Mouse (Mus musculus) myocyte (in vitro differentiated cells): ENCODE results near the gene Trip12.

Experiments
- CEBPB ChIP-seq: IDR thresholded peaks from 2 replicates; pipeline ENCODE4 v1.6.1; 2011; ENCODE audit warnings: mild to moderate bottlenecking, moderate library complexity; ENCODE audit not compliant: poor library complexity, insufficient read depth, severe bottlenecking
- E2F4 ChIP-seq: IDR thresholded peaks from one replicate; pipeline ENCODE4 v1.6.1; 2011; ENCODE audit warnings: mild to moderate bottlenecking, control low read depth, moderate library complexity; ENCODE audit not compliant: insufficient read depth
- MAX ChIP-seq: IDR thresholded peaks from one replicate; pipeline ENCODE4 v1.6.1; 2011; ENCODE audit warnings: low read depth, mild to moderate bottlenecking, control low read depth
- MYOD1 ChIP-seq, 3 experiments: IDR thresholded peaks; one replicate each; pipeline ENCODE4 v1.6.1; 2011; ENCODE audit warnings: control low read depth in 2 of 3, low read depth in 2 of 3, mild to moderate bottlenecking in 2 of 3, moderate library complexity in 1 of 3; ENCODE audit not compliant: insufficient read length in 2 of 3, control insufficient read depth in 1 of 3
- MYOG ChIP-seq, 3 experiments: IDR thresholded peaks; one replicate each; pipeline ENCODE4 v1.6.1; 2011; ENCODE audit warnings: control low read depth in 2 of 3, low read depth in 2 of 3, mild to moderate bottlenecking in 2 of 3; ENCODE audit not compliant: insufficient read length in 2 of 3, control insufficient read depth in 1 of 3, insufficient read depth in 1 of 3
- POLR2A ChIP-seq: IDR thresholded peaks from one replicate; pipeline ENCODE4 v1.6.1; 2011; ENCODE audit warnings: low read depth, mild to moderate bottlenecking, control low read depth, moderate library complexity; ENCODE audit not compliant: insufficient read length
- SRF ChIP-seq: IDR thresholded peaks from one replicate; pipeline ENCODE4 v1.6.1; 2011; ENCODE audit warnings: low read depth; ENCODE audit not compliant: control insufficient read depth, insufficient read length
- TCF12 ChIP-seq: IDR thresholded peaks from one replicate; pipeline ENCODE4 v1.6.1; 2011; ENCODE audit warnings: mild to moderate bottlenecking, control low read depth; ENCODE audit not compliant: poor library complexity, insufficient read depth, severe bottlenecking
- USF1 ChIP-seq: IDR thresholded peaks from one replicate; pipeline ENCODE4 v1.6.1; 2011; ENCODE audit warnings: low read depth, mild to moderate bottlenecking, control low read depth, moderate library complexity

- TF ChIP-seq POLR2A (no peak), MYOG (IDR thresholded peaks at IDR 0.05; ENCODE audit: control insufficient read depth in 1 of 3, insufficient read depth in 1 of 3, insufficient read length in 2 of 3, low read depth in 2 of 3) (no peak), MYOD1 (IDR thresholded peaks at IDR 0.05; ENCODE audit: control insufficient read depth in 1 of 3, insufficient read length in 2 of 3, low read depth in 2 of 3) (no peak), MAX (no peak), TCF12 (no peak), USF1 (no peak), E2F4 (no peak), CEBPB (no peak), SRF (no peak)
Measured at GRCm38 (mm10) chr1:84742156-84742555, 98.2 kb downstream of the Trip12 start.
